Mouse (Mus musculus): ENCODE data around the gene Zscan12. TPM values are rescaled to one million over a fixed set of nuclear protein-coding genes. Genes with fewer than 3 reads are reported as not detected.
A peak's percentile ranks its signal among the peaks of the same experiment; 100 is the strongest.

The Zscan12 gene
- polyA plus RNA-seq, 1 experiment from 2014 or later = 11.5 TPM

DNA sequence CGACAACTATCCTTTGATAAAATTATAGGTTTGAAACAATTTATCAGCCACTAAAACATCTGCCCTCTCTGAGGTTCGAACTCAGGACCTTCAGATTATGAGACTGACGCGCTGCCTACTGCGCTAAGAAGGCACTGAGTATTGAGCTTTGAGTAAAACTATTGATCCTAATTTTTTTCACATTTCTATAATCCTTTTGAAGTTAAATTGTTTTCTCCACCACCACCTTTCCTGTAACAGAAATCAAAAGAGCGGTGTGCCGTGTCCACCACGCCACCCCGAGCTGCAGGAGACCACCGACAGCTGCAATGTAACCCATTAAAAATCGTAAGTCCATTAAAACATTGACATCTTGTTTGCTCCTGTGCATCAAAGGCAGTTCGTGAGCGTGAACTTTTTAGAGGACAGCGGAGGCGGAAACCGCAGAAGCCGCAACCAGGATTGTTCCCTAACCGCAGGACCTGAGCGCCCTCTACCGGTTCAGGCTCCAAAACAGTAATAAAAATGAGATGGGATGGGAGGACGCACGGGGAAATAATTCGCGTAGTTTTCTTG is 35.9 kb upstream of the Zscan12 start:
- H3K4me1 ChIP-seq (ENCODE audit: control insufficient read depth, insufficient read depth, low read length) = peaks cover 9% of the 10 kb centered on the region
- WGBS = under 1% methylated on average over 24 of the region's 24 CpGs
- H3K4me2 ChIP-seq (ENCODE audit: low read length) = peak overlapping the region; percentile 65
- peak overlapping the region; percentile 24 for H3K4me3 ChIP-seq (ENCODE audit: low read depth, low read length)
- H3K27ac ChIP-seq (ENCODE audit: low read length) = no peak overlapping the region
- peak; percentile 80 for ATAC-seq
- H3K9ac ChIP-seq (ENCODE audit: low read depth, low read length) = no peak overlapping the region
- no peaks in the 10 kb centered on the region for H3K9me3 ChIP-seq (replicated peaks; ENCODE audit: control insufficient read depth, low read length, poor library complexity, severe bottlenecking)
- no peaks in the 10 kb centered on the region for H3K36me3 ChIP-seq (ENCODE audit: control insufficient read depth, insufficient read depth, low read length)
- peaks cover 6% of the 10 kb centered on the region for H3K27me3 ChIP-seq (ENCODE audit: control insufficient read depth, insufficient read depth, low read depth, low read length)

DNA sequence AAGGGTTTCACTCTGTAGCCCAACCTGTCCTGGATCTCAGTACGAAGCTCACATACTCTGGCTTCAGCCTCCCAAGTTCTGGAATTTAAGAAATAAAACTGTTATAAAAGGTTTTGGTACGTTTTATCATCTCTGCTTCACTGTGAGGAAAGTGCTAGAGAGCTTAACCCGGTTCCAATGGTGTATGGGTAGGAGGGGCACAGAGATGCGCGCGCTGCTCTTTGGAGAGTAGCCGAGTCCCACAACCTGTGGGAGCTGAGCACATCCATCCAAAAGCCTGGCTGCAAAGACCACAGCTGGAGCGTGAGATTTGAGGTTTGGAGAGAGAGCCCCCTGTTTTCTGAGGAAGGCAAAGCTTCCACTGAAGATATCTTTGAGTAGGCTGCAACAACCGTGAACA is 35.2 kb upstream of the Zscan12 start:
- Histone ChIP-seq H3K4me2 (ENCODE audit: low read length) (peak overlapping the region; percentile 65), H3K9me3 (replicated peaks; ENCODE audit: control insufficient read depth, low read length, poor library complexity, severe bottlenecking) (no peaks in the 10 kb centered on the region), H3K4me1 (ENCODE audit: control insufficient read depth, insufficient read depth, low read length) (peaks cover 9% of the 10 kb centered on the region), H3K27me3 (ENCODE audit: control insufficient read depth, insufficient read depth, low read depth, low read length) (peaks cover 6% of the 10 kb centered on the region), H3K27ac (ENCODE audit: low read length) (no peak overlapping the region), H3K9ac (ENCODE audit: low read depth, low read length) (peak overlapping the region; percentile 55), H3K4me3 (ENCODE audit: low read depth, low read length) (peak overlapping the region; percentile 24), H3K36me3 (ENCODE audit: control insufficient read depth, insufficient read depth, low read length) (no peaks in the 10 kb centered on the region)
- under 1% methylated on average over 9 of the region's 9 CpGs for WGBS
- ATAC-seq = peak; percentile 62

DNA sequence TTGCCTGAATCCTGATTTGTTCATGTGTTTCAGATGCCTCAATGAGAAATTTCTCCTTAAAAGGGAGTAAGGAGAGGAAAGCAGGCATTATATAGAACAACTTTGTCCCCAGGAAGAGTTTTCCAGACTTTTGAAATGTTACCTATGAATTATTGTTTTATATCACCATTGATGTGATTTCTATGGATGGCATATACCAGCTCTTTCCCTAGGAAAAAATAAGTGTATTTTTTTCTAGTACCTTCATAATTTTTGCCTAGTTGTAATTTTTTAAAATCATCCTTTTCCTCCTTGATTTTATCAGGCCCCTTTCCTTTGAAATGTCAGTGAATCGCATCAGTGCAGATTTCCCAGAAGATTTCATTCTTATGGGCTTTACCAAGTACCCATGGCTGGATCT is 16.0 kb upstream of the Zscan12 start, which contains the start of gene Olfr1367:
Gene Olfr1367 (plus strand): TSS at position 301 of the 400 bp plus-strand sequence.
- Histone ChIP-seq H3K36me3 (ENCODE audit: control insufficient read depth, insufficient read depth, low read length) (no peaks in the 10 kb centered on the region), H3K9me3 (replicated peaks; ENCODE audit: control insufficient read depth, low read length, poor library complexity, severe bottlenecking) (no peaks in the 10 kb centered on the region), H3K27me3 (ENCODE audit: control insufficient read depth, insufficient read depth, low read depth, low read length) (no peaks in the 10 kb centered on the region), H3K4me1 (ENCODE audit: control insufficient read depth, insufficient read depth, low read length) (no peaks in the 10 kb centered on the region), H3K4me3 (ENCODE audit: low read depth, low read length) (no peak within 1 kb of the TSS), H3K9ac (ENCODE audit: low read depth, low read length) (no peak within 1 kb of the TSS), H3K27ac (ENCODE audit: low read length) (no peak within 1 kb of the TSS), H3K4me2 (ENCODE audit: low read length) (no peak within 1 kb of the TSS)
- no peak for ATAC-seq
- WGBS = 86% methylated on average over 1 of the region's 1 CpGs

DNA sequence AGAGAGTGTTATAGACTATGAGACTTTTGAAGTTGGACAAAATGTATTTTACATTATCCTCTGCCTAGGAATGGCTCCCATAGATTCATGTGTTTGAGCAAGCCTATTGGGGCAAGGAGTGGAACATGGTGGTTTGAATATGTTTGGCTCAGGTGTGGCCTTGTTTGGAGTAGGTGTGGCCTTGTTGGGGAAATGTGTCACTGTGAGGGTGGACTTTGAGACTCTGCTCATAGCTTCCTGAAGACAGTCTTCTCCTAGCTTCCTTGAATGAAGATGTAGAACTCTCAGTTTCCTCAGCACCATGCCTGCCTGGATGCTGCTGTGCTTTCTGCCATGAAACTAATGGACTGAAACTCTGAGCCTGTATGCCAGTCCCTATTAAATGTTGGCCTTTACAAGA is 12.0 kb upstream of the Zscan12 start:
- Histone ChIP-seq H3K4me1 (ENCODE audit: control insufficient read depth, insufficient read depth, low read length) (no peaks in the 10 kb centered on the region), H3K27ac (ENCODE audit: low read length) (no peak overlapping the region), H3K4me2 (ENCODE audit: low read length) (no peak overlapping the region), H3K27me3 (ENCODE audit: control insufficient read depth, insufficient read depth, low read depth, low read length) (no peaks in the 10 kb centered on the region), H3K36me3 (ENCODE audit: control insufficient read depth, insufficient read depth, low read length) (no peaks in the 10 kb centered on the region), H3K9me3 (replicated peaks; ENCODE audit: control insufficient read depth, low read length, poor library complexity, severe bottlenecking) (no peaks in the 10 kb centered on the region), H3K9ac (ENCODE audit: low read depth, low read length) (no peak overlapping the region), H3K4me3 (ENCODE audit: low read depth, low read length) (no peak overlapping the region)
- ATAC-seq = no peak

DNA sequence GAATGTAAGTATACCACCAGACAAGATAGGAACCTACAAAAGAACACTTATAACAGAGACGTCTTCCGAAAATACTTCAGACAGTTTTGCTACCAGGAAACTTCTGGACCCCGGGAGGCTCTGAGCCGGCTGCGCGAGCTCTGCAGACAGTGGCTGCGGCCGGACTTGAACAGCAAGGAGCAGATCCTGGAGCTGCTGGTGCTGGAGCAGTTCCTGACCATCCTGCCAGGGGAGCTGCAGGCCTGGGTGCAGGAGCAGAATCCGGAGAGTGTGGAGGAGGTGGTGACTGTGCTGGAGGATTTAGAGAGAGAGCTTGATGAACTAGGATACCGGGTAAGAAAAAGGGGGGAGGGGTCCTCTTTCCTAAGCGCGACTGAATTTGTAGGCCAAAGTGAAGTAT is 1.1 kb downstream of the Zscan12 start:
- peak overlapping the region; percentile 41; the same call in 1 of the 2 replicates for H3K9ac ChIP-seq (ENCODE audit: low read depth, low read length)
- H3K9me3 ChIP-seq (replicated peaks; ENCODE audit: control insufficient read depth, low read length, poor library complexity, severe bottlenecking) = no peaks in the 10 kb centered on the region

DNA sequence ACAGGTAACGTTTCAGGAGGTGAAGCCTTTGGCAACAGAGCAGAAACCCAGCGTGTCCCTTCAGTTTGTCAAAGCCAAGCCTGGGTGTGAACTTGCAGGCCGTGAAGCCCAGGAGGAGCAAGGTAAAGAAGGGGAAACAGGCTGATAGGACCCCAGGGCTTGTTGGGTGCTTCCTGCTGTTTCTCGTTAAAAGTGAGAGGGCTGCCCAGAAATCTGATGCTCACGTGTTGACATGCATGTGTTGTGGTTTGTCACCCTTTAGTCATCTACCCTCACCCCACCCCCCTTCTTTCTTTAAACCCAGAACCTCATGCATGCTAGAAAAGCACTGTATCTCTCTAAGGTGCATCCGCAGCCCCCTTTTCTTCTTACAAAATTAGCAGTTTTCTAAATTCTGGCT is 4.0 kb downstream of the Zscan12 start:
- Histone ChIP-seq H3K4me2 (ENCODE audit: low read length) (no peak overlapping the region), H3K27me3 (ENCODE audit: control insufficient read depth, insufficient read depth, low read depth, low read length) (no peaks in the 10 kb centered on the region), H3K4me1 (ENCODE audit: control insufficient read depth, insufficient read depth, low read length) (peaks cover 26% of the 10 kb centered on the region), H3K9me3 (replicated peaks; ENCODE audit: control insufficient read depth, low read length, poor library complexity, severe bottlenecking) (no peaks in the 10 kb centered on the region), H3K36me3 (ENCODE audit: control insufficient read depth, insufficient read depth, low read length) (peaks cover 24% of the 10 kb centered on the region), H3K27ac (ENCODE audit: low read length) (no peak overlapping the region), H3K9ac (ENCODE audit: low read depth, low read length) (no peak overlapping the region), H3K4me3 (ENCODE audit: low read depth, low read length) (no peak overlapping the region)
- 88% methylated on average over 6 of the region's 6 CpGs for WGBS
- no peak for ATAC-seq

More for the DNA sequence above, 1.1 kb downstream of the Zscan12 start:
- Histone ChIP-seq H3K36me3 (ENCODE audit: control insufficient read depth, insufficient read depth, low read length) (peaks cover 2% of the 10 kb centered on the region), H3K27me3 (ENCODE audit: control insufficient read depth, insufficient read depth, low read depth, low read length) (no peaks in the 10 kb centered on the region), H3K4me1 (ENCODE audit: control insufficient read depth, insufficient read depth, low read length) (peaks cover 26% of the 10 kb centered on the region), H3K4me3 (ENCODE audit: low read depth, low read length) (peak overlapping the region; percentile 61), H3K4me2 (ENCODE audit: low read length) (peak overlapping the region; percentile 64), H3K27ac (ENCODE audit: low read length) (no peak overlapping the region)
- 59% methylated on average over 12 of the region's 12 CpGs for WGBS
- no peak for ATAC-seq

DNA sequence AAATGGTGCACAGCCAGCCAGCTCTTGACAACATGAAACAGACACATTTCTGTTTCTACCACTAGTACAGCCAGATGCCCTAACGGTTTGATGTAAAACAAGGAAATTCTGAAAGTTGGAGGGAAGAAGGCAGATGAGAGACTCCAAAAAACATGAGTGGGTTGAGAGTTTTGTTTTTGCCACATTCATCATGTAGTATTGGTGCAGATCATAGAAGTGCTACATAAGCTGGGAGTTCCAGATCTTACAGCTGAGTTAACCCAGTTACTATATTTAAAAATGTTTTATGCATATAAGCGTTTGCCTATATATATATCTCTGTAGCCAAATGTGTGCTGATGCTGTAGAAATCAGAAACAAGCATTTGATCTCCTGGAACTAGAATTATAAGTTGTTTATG is 10.1 kb downstream of the Zscan12 start:
- H3K4me1 ChIP-seq (ENCODE audit: control insufficient read depth, insufficient read depth, low read length) = no peaks in the 10 kb centered on the region
- peaks cover 24% of the 10 kb centered on the region for H3K36me3 ChIP-seq (ENCODE audit: control insufficient read depth, insufficient read depth, low read length)
- no peak overlapping the region for H3K27ac ChIP-seq (ENCODE audit: low read length)
- H3K27me3 ChIP-seq (ENCODE audit: control insufficient read depth, insufficient read depth, low read depth, low read length) = no peaks in the 10 kb centered on the region
- H3K4me2 ChIP-seq (ENCODE audit: low read length) = no peak overlapping the region
- 94% methylated on average over 2 of the region's 2 CpGs for WGBS
- no peak overlapping the region for H3K9ac ChIP-seq (ENCODE audit: low read depth, low read length)
- no peak for ATAC-seq
- H3K4me3 ChIP-seq (ENCODE audit: low read depth, low read length) = no peak overlapping the region
- H3K9me3 ChIP-seq (replicated peaks; ENCODE audit: control insufficient read depth, low read length, poor library complexity, severe bottlenecking) = no peaks in the 10 kb centered on the region

DNA sequence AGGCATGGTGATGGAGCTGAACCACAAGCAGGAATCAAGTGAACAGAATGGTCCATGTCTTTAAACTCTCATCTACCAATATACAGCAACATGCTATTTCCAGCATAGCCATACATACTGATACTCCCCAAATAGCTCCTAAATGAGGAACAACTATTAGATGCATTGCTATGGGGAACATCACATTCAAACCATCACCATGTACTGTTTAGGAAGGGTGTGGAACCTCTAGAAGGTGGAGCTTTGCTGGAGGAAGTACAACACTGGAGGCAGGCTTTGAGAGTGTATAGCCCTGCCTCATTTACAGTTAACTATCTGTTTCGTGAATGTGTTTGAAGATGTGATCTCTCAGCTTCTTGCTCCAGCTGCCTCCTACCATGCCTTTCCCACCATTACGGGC is 15.2 kb downstream of the Zscan12 start:
- no peaks in the 10 kb centered on the region for H3K4me1 ChIP-seq (ENCODE audit: control insufficient read depth, insufficient read depth, low read length)
- H3K27ac ChIP-seq (ENCODE audit: low read length) = no peak overlapping the region
- no peaks in the 10 kb centered on the region; the same call in 1 of the 2 replicates for H3K36me3 ChIP-seq (ENCODE audit: control insufficient read depth, insufficient read depth, low read length)
- no peak overlapping the region for H3K9ac ChIP-seq (ENCODE audit: low read depth, low read length)
- H3K27me3 ChIP-seq (ENCODE audit: control insufficient read depth, insufficient read depth, low read depth, low read length) = no peaks in the 10 kb centered on the region
- H3K4me3 ChIP-seq (ENCODE audit: low read depth, low read length) = no peak overlapping the region
- no peaks in the 10 kb centered on the region for H3K9me3 ChIP-seq (replicated peaks; ENCODE audit: control insufficient read depth, low read length, poor library complexity, severe bottlenecking)
- no peak for ATAC-seq
- WGBS = 95% methylated on average over 2 of the region's 2 CpGs
- no peak overlapping the region for H3K4me2 ChIP-seq (ENCODE audit: low read length)

DNA sequence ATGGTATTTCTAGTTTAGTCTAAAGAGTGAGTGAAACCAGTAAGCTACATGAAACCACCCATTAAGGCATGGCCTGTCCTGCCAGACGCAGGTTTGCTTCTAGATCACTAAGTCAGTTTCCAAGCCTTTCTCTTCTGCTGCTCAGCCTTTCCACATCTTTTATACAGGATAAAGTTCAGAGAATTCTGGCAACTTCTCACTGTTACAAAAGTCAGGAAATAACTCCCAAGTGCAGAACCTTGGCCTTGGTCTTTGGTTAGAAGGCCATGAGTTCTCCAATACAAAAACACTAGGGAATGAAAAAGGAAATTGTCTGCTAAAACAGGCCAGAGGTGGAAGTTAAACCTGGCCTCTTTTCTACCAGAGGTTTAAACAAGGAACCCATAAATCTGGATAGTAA is 32.6 kb downstream of the Zscan12 start:
- ATAC-seq = no peak
- H3K9ac ChIP-seq (ENCODE audit: low read depth, low read length) = no peak overlapping the region
- peaks cover 37% of the 10 kb centered on the region for H3K36me3 ChIP-seq (ENCODE audit: control insufficient read depth, insufficient read depth, low read length)
- H3K4me1 ChIP-seq (ENCODE audit: control insufficient read depth, insufficient read depth, low read length) = peaks cover 12% of the 10 kb centered on the region
- H3K4me3 ChIP-seq (ENCODE audit: low read depth, low read length) = no peak overlapping the region
- no peaks in the 10 kb centered on the region for H3K27me3 ChIP-seq (ENCODE audit: control insufficient read depth, insufficient read depth, low read depth, low read length)
- no peak overlapping the region for H3K27ac ChIP-seq (ENCODE audit: low read length)
- H3K4me2 ChIP-seq (ENCODE audit: low read length) = no peak overlapping the region
- WGBS = 100% methylated on average over 1 of the region's 1 CpGs
- no peaks in the 10 kb centered on the region for H3K9me3 ChIP-seq (replicated peaks; ENCODE audit: control insufficient read depth, low read length, poor library complexity, severe bottlenecking)

Data from midbrain, embryonic 16.5 days (tissue).